Mouse (Mus musculus) 416B (cell line): ENCODE results near the gene Hist1h2bb.
"Not testable (repeated sequence)": the region's sequence is repeated elsewhere in the genome, so short reads cannot be mapped to it uniquely, and the experiment has no call there.

Source experiments
- DNase-seq: peaks from one replicate; pipeline ENCODE4 v3.0.0; 2011; ENCODE audit warnings: low read depth

The Hist1h2bb gene

GRCm38 (mm10) chr13:23764324-23765171, 18.0 kb downstream of the Hist1h2bb start:
- peak; percentile 72 for DNase-seq

GRCm38 (mm10) chr13:23765172-23765513, 18.6 kb downstream of the Hist1h2bb start:
- peak; percentile 49 for DNase-seq

DNA sequence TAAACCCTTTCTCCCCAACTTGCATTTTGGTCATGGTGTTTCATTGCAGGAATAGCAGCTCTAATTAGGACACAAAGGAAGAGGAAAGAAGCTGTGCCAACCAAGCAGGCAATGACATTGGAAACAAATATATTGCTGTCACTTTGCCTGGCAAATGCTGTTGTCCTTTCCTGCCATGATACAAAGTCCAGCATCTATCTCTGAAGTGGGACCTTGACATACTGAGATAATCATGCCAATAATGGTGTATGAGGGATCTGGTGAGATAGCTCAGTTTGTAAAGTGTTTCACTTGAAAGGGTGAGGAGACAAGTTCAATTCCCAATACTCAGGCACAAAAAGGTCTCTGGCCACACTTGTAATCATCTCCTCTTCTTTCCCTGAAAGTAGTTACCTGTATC, 20.2 kb downstream of the Hist1h2bb start:
- DNase-seq, result no peak

DNA sequence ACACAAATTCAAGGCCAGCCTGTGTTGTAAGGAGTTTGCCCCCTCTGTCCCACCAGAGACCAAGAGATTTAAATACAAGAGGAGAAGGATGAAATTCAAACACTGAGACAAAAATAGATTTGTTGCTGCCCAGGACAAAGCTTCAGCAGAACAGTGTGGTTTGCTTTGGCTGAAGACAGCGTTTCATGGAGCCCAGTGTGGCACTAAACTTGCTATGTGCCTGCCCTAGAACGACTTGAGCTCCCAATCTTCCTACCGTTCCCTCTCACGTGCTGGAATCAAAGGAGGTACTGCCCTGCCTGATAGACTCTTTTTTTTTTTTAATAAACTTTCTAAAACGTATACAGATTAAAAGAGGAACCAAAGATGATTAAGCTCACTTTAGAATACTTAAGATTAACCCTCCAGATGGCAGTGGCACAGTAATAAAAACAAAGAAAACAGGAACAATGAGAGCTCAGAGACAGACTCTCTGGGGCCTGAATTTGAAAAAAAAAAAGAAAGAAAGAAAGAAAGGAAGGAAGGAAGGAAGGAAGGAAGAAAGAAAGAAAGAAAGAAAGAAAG, 22.4 kb downstream of the Hist1h2bb start:
- DNase-seq, result peak; percentile 41

DNA sequence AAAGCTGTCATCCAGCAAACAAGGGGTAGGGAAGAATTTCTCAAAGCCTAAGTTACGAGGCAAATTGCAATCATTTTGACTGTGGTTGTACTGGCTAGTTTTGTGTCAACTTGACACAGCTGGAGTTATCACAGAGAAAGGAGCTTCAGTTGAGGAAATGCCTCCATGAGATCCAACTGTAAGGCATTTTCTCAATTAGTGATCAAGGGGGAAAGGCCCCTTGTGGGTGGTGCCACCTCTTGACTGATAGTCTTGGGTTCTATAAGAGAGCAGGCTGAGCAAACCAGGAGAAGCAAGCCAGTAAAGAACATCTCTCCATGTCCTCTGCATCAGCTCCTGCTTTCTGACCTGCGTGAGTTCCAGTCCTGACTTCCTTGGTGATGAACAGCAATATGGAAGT, 23.1 kb downstream of the Hist1h2bb start, which contains the start of gene Trim38:
TSS of gene Trim38 (plus strand) at position 301 of the 400 bp plus-strand sequence.
- not testable (repeated sequence) for DNase-seq

- no peak for DNase-seq
Observed at GRCm38 (mm10) chr13:23772561-23773313, 26.2 kb downstream of the Hist1h2bb start.

- peak; percentile 74 for DNase-seq
Observed at GRCm38 (mm10) chr13:23778339-23778738, 31.8 kb downstream of the Hist1h2bb start.

GRCm38 (mm10) chr13:23779025-23779424, 32.5 kb downstream of the Hist1h2bb start:
- no peak for DNase-seq

GRCm38 (mm10) chr13:23792520-23792919, 46.0 kb downstream of the Hist1h2bb start:
- peak; percentile 85 for DNase-seq
